Mouse (Mus musculus) midbrain, embryonic 14.5 days (tissue): Measurements from ENCODE around the gene Olfml2b. TPM values are rescaled to one million over a fixed set of nuclear protein-coding genes. Genes with fewer than 3 reads are reported as not detected.

Experiments
- ATAC-seq: fragments of 200-750 bp; cut with Nextera tagmentation; 2 replicates; pipeline ENCODE4 v1.8.0; 2017; ENCODE audit warnings: moderate number of reproducible peaks, moderate library complexity; ENCODE audit not compliant: low FRiP score, low TSS enrichment
- DNase-seq: peaks from one replicate; pipeline ENCODE4 v3.0.0-alpha.2; 2015
- H3K27ac ChIP-seq: fragments of 300-500 bp; sonication (generic); replicated peaks from 2 replicates; pipeline ENCODE4 v1.5.1; 2014; ENCODE audit warnings: mild to moderate bottlenecking, low read depth, low read length, moderate library complexity
- H3K27me3 ChIP-seq: fragments of 300-500 bp; sonication (generic); 2 replicates; pipeline ENCODE4 v1.6.1; 2014; ENCODE audit warnings: low read length, control low read depth, mixed read lengths; ENCODE audit not compliant: control insufficient read depth, insufficient read depth
- H3K36me3 ChIP-seq: fragments of 300-500 bp; sonication (generic); 2 replicates; pipeline ENCODE4 v1.6.1; 2014; ENCODE audit warnings: low read length, control low read depth; ENCODE audit not compliant: control insufficient read depth, insufficient read depth
- H3K4me1 ChIP-seq: fragments of 300-500 bp; sonication (generic); 2 replicates; pipeline ENCODE4 v1.6.1; 2014; ENCODE audit warnings: mild to moderate bottlenecking, antibody characterized with exemption, low read length, control low read depth; ENCODE audit not compliant: control insufficient read depth, insufficient read depth
- H3K4me2 ChIP-seq: fragments of 300-500 bp; sonication (generic); 2 replicates; pipeline ENCODE4 v1.6.1; 2014; ENCODE audit warnings: mild to moderate bottlenecking, low read length, moderate library complexity
- H3K4me3 ChIP-seq: fragments of 300-500 bp; sonication (generic); replicated peaks from 2 replicates; pipeline ENCODE4 v1.5.1; 2014; ENCODE audit warnings: low read depth, low read length
- H3K9ac ChIP-seq: fragments of 300-500 bp; sonication (generic); replicated peaks from 2 replicates; pipeline ENCODE4 v1.6.1; 2014; ENCODE audit warnings: mild to moderate bottlenecking, low read length, moderate library complexity
- H3K9me3 ChIP-seq: fragments of 300-500 bp; sonication (generic); 2 replicates; pipeline ENCODE4 v1.6.1; 2016; ENCODE audit warnings: low read length, control low read depth, mixed read lengths; ENCODE audit not compliant: control insufficient read depth
- WGBS: fragments of 180-500 bp; shearing (Covaris S2); extraction: QIAGEN DNeasy Blood & Tissue Kit; methylation state at CpG from one replicate; pipeline ENCODE4 v1.1.7; 2014; 5-methylcytosine and 5-hydroxymethylcytosine counted together
- polyA plus RNA-seq: library from polyadenylated mRNA; unstranded; fragments of >200 nt; fragmentation: Nextera tagmentation; extraction: Ambion mirVana; gene quantifications from 2 replicates; pipeline ENCODE4 v1.2.1, GENCODE M21; 2014

Olfml2b gene
- 3.0 and 3.7 TPM in 2 replicates for polyA plus RNA-seq

DNA sequence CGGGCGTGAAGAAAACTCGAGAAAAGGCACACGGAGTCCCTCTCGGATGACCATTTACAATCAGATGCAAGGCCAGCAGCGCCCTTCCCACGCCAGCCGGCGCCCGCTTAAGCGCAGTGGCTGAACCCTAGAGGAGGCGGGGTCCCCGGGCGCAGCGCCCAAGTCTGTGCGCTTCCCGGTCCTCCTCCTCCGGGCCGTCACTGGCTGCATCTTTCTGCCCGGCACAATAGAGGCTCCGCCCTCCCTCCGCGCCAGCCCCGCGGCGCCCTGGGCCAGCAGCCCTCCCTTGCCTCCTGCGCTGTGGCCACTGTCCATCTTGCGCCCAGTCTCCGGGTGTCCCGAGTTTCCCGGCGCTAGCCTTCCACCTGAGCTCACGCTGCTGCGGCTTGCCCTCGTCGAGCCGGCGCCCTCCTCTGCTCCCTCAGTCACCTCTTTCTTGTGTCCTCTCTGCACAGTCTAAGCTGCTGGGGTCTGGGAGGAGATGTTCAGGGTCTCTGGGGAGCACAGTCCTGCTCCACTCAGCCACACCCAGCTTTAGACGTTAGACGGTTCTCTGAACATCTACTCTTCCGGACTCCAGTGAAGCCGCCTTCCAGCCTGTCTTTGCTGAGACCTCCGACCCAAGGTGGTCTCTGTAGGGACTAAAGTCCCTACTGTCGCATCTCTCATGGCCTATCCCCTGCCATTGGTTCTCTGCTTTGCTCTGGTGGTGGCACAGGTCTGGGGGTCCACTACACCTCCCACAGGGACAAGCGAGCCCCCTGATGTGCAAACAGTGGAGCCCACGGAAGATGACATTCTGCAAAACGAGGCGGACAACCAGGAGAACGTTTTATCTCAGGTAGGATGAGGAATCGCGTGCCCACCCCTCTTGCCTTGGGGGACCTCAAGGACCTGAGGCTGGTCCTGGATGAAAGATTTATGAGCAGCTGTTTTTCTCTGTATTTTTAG, at the start of gene Olfml2b:
Olfml2b (plus strand) TSS at position 278 of the 951 bp plus-strand sequence.
- H3K27ac ChIP-seq, result no peak within 1 kb of the TSS
- peak; percentile 88 for DNase-seq
- H3K4me1 ChIP-seq, result 0 out of 2 replicates have a peak, but pooled peaks cover 3% of the 10 kb centered on the region
- peak within 1 kb of the TSS; percentile 49 for H3K4me3 ChIP-seq
- WGBS, result 13% methylated on average over 49 of the region's 51 CpGs
- H3K4me2 ChIP-seq, result peak within 1 kb of the TSS; percentile 83
- ATAC-seq, result peak; percentile 95
- peak within 1 kb of the TSS; percentile 68 for H3K9ac ChIP-seq
- H3K36me3 ChIP-seq, result no peaks in the 10 kb centered on the region
- H3K9me3 ChIP-seq, result no peaks in the 10 kb centered on the region
- H3K27me3 ChIP-seq, result peaks cover 4% of the 10 kb centered on the region; the same call in 1 of the 2 replicates

GRCm38 (mm10) chr1:170594575-170594974, 49.8 kb upstream of the Olfml2b start:
- H3K4me3 ChIP-seq, result no peak overlapping the region
- H3K4me2 ChIP-seq, result no peak overlapping the region
- DNase-seq, result no peak
- H3K9me3 ChIP-seq, result no peaks in the 10 kb centered on the region
- WGBS, result 95% methylated on average over 7 of the region's 7 CpGs
- no peaks in the 10 kb centered on the region for H3K36me3 ChIP-seq
- H3K4me1 ChIP-seq, result no peaks in the 10 kb centered on the region
- no peak for ATAC-seq
- no peak overlapping the region for H3K27ac ChIP-seq
- H3K27me3 ChIP-seq, result no peaks in the 10 kb centered on the region
- H3K9ac ChIP-seq, result no peak overlapping the region

- no peak overlapping the region for H3K27ac ChIP-seq
- no peaks in the 10 kb centered on the region for H3K9me3 ChIP-seq
- ATAC-seq (no peak), DNase-seq (no peak)
- H3K4me3 ChIP-seq, result no peak overlapping the region
- no peaks in the 10 kb centered on the region for H3K4me1 ChIP-seq
- H3K36me3 ChIP-seq, result no peaks in the 10 kb centered on the region
- H3K9ac ChIP-seq, result no peak overlapping the region
- WGBS, result 78% methylated on average over 21 of the region's 21 CpGs
- H3K27me3 ChIP-seq, result no peaks in the 10 kb centered on the region
- H3K4me2 ChIP-seq, result no peak overlapping the region
These were observed 38.9 kb upstream of the Olfml2b start for GRCm38 (mm10) chr1:170605228-170606001.

GRCm38 (mm10) chr1:170607231-170607917, 37.0 kb upstream of the Olfml2b start:
- 95% methylated on average over 8 of the region's 8 CpGs for WGBS
- no peak overlapping the region for H3K27ac ChIP-seq
- no peaks in the 10 kb centered on the region for H3K4me1 ChIP-seq
- no peak for DNase-seq
- no peaks in the 10 kb centered on the region for H3K36me3 ChIP-seq
- H3K9me3 ChIP-seq, result no peaks in the 10 kb centered on the region
- no peak overlapping the region for H3K9ac ChIP-seq
- H3K4me2 ChIP-seq, result no peak overlapping the region
- no peaks in the 10 kb centered on the region for H3K27me3 ChIP-seq
- H3K4me3 ChIP-seq, result no peak overlapping the region
- no peak for ATAC-seq

DNA sequence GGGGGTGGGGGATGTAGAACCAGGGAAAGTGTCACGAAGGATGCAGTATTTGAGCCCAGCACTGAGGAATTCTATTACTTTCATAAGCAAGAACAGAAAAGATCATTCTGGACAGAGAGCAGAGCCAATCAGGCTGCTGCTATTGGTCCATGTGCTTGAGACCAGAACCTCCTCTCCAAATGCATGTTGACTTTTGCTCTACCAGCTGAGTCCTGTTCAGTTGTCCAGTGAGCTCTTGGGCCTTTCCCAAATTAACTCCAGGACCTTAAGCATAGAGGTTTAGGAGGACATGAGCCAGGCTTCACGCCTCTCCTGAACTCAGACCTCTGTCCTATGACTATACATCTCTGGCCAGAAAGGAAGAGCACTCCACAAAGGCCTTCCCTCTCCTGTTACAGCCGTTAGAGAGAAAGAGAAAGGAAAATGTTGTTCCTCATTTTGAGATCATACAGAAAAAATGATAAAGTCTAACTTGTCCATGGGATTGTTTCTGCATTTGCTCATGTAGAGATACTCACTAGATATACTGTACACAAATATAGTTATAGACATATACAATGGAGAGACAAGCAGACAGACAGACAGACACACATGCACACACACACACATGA, 35.8 kb upstream of the Olfml2b start:
- H3K9ac ChIP-seq, result no peak overlapping the region
- WGBS, result 90% methylated on average over 3 of the region's 3 CpGs
- H3K36me3 ChIP-seq, result no peaks in the 10 kb centered on the region
- H3K27ac ChIP-seq, result no peak overlapping the region
- no peaks in the 10 kb centered on the region for H3K9me3 ChIP-seq
- ATAC-seq (no peak), DNase-seq (no peak)
- no peaks in the 10 kb centered on the region for H3K27me3 ChIP-seq
- no peak overlapping the region for H3K4me2 ChIP-seq
- H3K4me3 ChIP-seq, result no peak overlapping the region
- no peaks in the 10 kb centered on the region for H3K4me1 ChIP-seq

GRCm38 (mm10) chr1:170609872-170610271, 34.5 kb upstream of the Olfml2b start:
- 86% methylated on average over 7 of the region's 7 CpGs for WGBS
- no peak overlapping the region for H3K4me2 ChIP-seq
- DNase-seq (no peak), ATAC-seq (no peak)
- H3K4me1 ChIP-seq, result no peaks in the 10 kb centered on the region
- H3K27me3 ChIP-seq, result no peaks in the 10 kb centered on the region
- H3K4me3 ChIP-seq, result no peak overlapping the region
- H3K9me3 ChIP-seq, result no peaks in the 10 kb centered on the region
- H3K36me3 ChIP-seq, result no peaks in the 10 kb centered on the region
- no peak overlapping the region for H3K9ac ChIP-seq
- H3K27ac ChIP-seq, result no peak overlapping the region

- H3K4me3 ChIP-seq, result no peak overlapping the region
- no peak for ATAC-seq
- no peaks in the 10 kb centered on the region for H3K36me3 ChIP-seq
- no peak overlapping the region for H3K4me2 ChIP-seq
- H3K9ac ChIP-seq, result no peak overlapping the region
- no peak for DNase-seq
- H3K27ac ChIP-seq, result no peak overlapping the region
- no peaks in the 10 kb centered on the region for H3K27me3 ChIP-seq
- no peaks in the 10 kb centered on the region for H3K4me1 ChIP-seq
- WGBS, result 92% methylated on average over 3 of the region's 3 CpGs
- no peaks in the 10 kb centered on the region for H3K9me3 ChIP-seq
These were observed 34.0 kb upstream of the Olfml2b start for GRCm38 (mm10) chr1:170610289-170610688.

DNA sequence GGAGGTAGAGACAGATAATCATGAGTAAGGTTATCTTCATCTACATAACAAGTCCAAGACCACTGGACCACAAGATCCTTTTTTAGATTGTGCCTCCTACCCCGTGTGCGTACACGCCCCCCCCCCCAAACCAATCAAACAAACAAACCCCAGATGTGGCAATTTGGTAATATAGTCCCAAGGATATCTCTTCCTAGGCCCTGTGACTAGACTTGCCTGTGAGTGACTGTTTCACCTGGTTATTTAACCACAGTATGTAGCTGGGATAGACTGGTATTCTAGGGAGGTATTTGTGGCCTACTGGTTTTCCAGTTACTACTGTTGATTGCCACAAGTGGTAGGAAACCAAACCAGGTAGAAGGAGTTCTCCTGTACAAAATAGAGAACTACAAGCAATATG, 33.6 kb upstream of the Olfml2b start:
- WGBS, result 97% methylated on average over 3 of the region's 3 CpGs
- H3K9ac ChIP-seq, result no peak overlapping the region
- H3K36me3 ChIP-seq, result no peaks in the 10 kb centered on the region
- no peak for DNase-seq
- H3K27ac ChIP-seq, result no peak overlapping the region
- ATAC-seq, result no peak
- H3K4me1 ChIP-seq, result no peaks in the 10 kb centered on the region
- no peak overlapping the region for H3K4me2 ChIP-seq
- no peaks in the 10 kb centered on the region for H3K9me3 ChIP-seq
- no peaks in the 10 kb centered on the region for H3K27me3 ChIP-seq
- no peak overlapping the region for H3K4me3 ChIP-seq
